Mouse (Mus musculus) ES-E14 (cell line): ENCODE results near the gene Hal. TPM values are rescaled to one million over a fixed set of nuclear protein-coding genes. Genes with fewer than 3 reads are reported as not detected.

Experiments
- DNase-seq: peaks from one replicate; pipeline ENCODE4 v3.0.0-alpha.2; 2013; ENCODE audit warnings: low read depth, low spot score
- H3K27ac ChIP-seq: 2 replicates; pipeline ENCODE4 v1.5.1; 2012; ENCODE audit warnings: low read depth, mild to moderate bottlenecking, low read length, moderate library complexity, mixed read lengths; ENCODE audit not compliant: poor library complexity, insufficient read depth, severe bottlenecking
- H3K36me3 ChIP-seq: 2 replicates; pipeline ENCODE4 v1.6.1; 2012; ENCODE audit warnings: mild to moderate bottlenecking, low read length, moderate library complexity, mixed read lengths; ENCODE audit not compliant: control insufficient read depth, poor library complexity, insufficient read depth, severe bottlenecking
- H3K4me1 ChIP-seq, 2 experiments: fragments of 150-350 bp in 1 of 2; sonication (generic) in 1 of 2; 2 replicates each; pipeline ENCODE4 v1.6.1; 2012; ENCODE audit warnings: low read length in 2 of 2, mild to moderate bottlenecking in 1 of 2, mixed read lengths in 1 of 2; ENCODE audit not compliant: control insufficient read depth in 2 of 2, insufficient read depth in 2 of 2, poor library complexity in 1 of 2
- H3K4me3 ChIP-seq, 2 experiments: fragments of 150-350 bp in 1 of 2; sonication (generic) in 1 of 2; 2 replicates each; pipeline ENCODE4 v1.5.1; 2012; ENCODE audit warnings: low read length in 2 of 2, low read depth in 1 of 2, mild to moderate bottlenecking in 1 of 2, mixed read lengths in 1 of 2; ENCODE audit not compliant: insufficient read depth in 1 of 2, poor library complexity in 1 of 2, severe bottlenecking in 1 of 2
- H3K9ac ChIP-seq: 2 replicates; pipeline ENCODE4 v1.6.1; 2012; ENCODE audit warnings: low read depth, mild to moderate bottlenecking, low read length, mixed read lengths; ENCODE audit not compliant: poor library complexity, insufficient read depth, severe bottlenecking
- H3K9me3 ChIP-seq: fragments of 150-350 bp; sonication (generic); 2 replicates; pipeline ENCODE4 v1.6.1; 2012; ENCODE audit warnings: low read depth, mild to moderate bottlenecking, low read length; ENCODE audit not compliant: control insufficient read depth, insufficient read depth
- CHD2 ChIP-seq: IDR thresholded peaks from 2 replicates; pipeline ENCODE4 v1.6.1; 2014; ENCODE audit warnings: mild to moderate bottlenecking, low read depth, low read length, inconsistent platforms
- HCFC1 ChIP-seq: IDR thresholded peaks from 2 replicates; pipeline ENCODE4 v1.6.1; 2012; ENCODE audit warnings: low read length, inconsistent platforms, borderline replicate concordance; ENCODE audit not compliant: insufficient read depth
- MAFK ChIP-seq: IDR thresholded peaks from 2 replicates; pipeline ENCODE4 v1.6.1; 2014; ENCODE audit warnings: mild to moderate bottlenecking, low read depth, low read length, inconsistent platforms; ENCODE audit not compliant: insufficient read depth
- ZC3H11A ChIP-seq: IDR thresholded peaks from 2 replicates; pipeline ENCODE4 v1.6.1; 2012; ENCODE audit warnings: low read depth, mild to moderate bottlenecking, inconsistent platforms, low read length, borderline replicate concordance
- ZNF384 ChIP-seq: IDR thresholded peaks from 2 replicates; pipeline ENCODE4 v1.6.1; 2012; ENCODE audit warnings: low read depth, low read length, inconsistent platforms
- in situ Hi-C, 2 experiments: fragments of 600-800 bp; cut with MboI; formaldehyde crosslinking; loops; one replicate each; pipeline ENCODE4 v1.15.1; 2025; ENCODE audit warnings: low sequenced_read_pairs in 2 of 2, inconsistent platforms in 1 of 2; ENCODE audit not compliant: unreplicated experiment in 2 of 2
- total RNA-seq: library from RNA; depleted of rRNA; stranded (reverse); fragments of 300-350 nt; gene quantifications from 2 replicates; pipeline ENCODE4 v1.2.3, GENCODE M21; 2012

Hal gene
- total RNA-seq, 1 experiment: 5.7 TPM

DNA sequence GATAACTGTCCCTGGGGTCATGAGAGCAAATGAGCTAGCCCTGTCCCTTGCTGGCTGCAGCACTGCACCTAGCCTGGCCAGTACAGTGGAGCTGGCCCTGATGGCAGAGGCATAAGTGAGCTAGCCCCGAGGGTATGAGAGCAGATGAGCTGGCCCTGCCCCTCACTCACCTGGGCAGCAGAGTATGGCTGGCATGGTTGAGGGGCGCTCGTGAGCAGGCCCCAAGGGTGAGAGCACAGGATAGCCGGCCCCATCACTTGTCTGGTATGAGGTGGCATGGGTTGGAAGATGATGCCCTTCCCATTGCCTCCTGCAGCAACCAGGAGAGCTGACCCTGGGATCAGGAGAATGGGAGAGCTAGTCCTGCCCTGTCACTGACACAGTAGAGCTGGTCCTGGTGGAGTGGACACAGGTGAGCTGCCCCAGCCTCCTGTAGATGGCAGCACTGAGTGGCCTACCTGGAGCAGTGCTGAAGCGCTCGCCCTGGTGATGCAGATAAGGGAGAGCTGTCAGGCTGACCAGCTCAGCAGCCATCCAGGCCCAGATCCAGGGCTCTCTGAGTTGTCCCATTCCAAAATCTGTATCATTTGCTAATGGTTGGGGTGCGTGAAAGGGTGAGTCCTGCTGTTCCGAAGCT, 3.4 kb upstream of the Hal start:
- in situ Hi-C loops: no loop called here
- H3K4me3 ChIP-seq: no peak overlapping the region
- TF ChIP-seq ZC3H11A (no peak), HCFC1 (no peak), CHD2 (no peak), MAFK (no peak), ZNF384 (no peak)
- peaks cover 0 to 4% of the 10 kb centered on the region in 2 experiments; a peak in 1 of 4 replicates for H3K4me1 ChIP-seq
- H3K27ac ChIP-seq: no peak overlapping the region
- DNase-seq: peak; percentile 38
- H3K9me3 ChIP-seq: no peaks in the 10 kb centered on the region
- H3K9ac ChIP-seq: no peak overlapping the region
- H3K36me3 ChIP-seq: peaks cover 27% of the 10 kb centered on the region

DNA sequence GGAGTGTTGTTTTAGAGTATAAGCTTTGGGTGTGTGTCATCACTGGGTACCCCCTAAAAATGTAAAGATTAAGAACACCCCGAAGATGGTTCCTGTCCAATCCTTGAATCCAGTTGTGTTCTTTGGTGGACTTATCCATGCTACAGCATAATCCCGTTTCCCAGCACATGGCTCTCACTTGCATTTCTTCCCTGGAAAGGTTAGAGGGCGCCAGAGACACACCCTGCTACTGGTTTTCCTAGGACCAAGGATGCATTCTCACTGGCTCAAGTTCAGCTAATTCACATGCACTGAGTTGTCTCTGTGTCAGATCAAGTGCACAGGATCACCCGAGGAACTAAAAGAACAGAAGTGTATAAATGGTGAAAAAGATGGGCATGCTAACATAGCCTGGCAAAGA, 1.9 kb upstream of the Hal start:
- Histone ChIP-seq H3K4me3 (no peak overlapping the region), H3K36me3 (peaks cover 17% of the 10 kb centered on the region), H3K9me3 (no peaks in the 10 kb centered on the region), H3K27ac (no peak overlapping the region), H3K4me1 (peaks cover 0 to 7% of the 10 kb centered on the region in 2 experiments; a peak in 2 of 4 replicates), H3K9ac (no peak overlapping the region)
- no peak for TF ChIP-seq ZC3H11A
- no peak for TF ChIP-seq ZNF384
- no peak for TF ChIP-seq MAFK
- in situ Hi-C loops: no loop called here
- DNase-seq: no peak

DNA sequence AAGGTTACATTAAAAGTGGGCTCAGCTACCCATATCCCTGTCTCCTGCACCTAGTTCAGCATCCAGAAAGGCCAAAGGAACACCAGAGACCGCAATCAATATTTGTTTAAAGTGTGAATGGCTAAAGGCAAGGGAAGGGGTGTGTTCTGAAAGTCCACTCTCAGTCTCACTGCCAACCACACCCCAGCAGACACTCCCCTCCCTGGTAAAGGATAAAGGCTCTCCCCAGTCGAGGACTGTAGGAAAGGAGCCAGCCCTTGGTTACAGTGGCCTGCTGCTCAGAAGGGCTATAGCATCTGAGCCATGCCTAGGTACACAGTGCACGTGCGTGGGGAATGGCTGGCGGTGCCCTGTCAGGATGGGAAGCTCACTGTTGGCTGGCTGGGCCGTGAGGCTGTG, 259 bp downstream of the Hal start:
- no peak for DNase-seq
- no peaks in the 10 kb centered on the region for H3K9me3 ChIP-seq
- peaks cover 8% of the 10 kb centered on the region for H3K36me3 ChIP-seq
- H3K27ac ChIP-seq: no peak overlapping the region
- peaks cover 0 to 7% of the 10 kb centered on the region in 2 experiments; a peak in 2 of 4 replicates for H3K4me1 ChIP-seq
- H3K9ac ChIP-seq: no peak overlapping the region
- TF ChIP-seq MAFK (no peak), CHD2 (no peak), ZC3H11A (no peak), HCFC1 (no peak), ZNF384 (no peak)
- no peak overlapping the region for H3K4me3 ChIP-seq
- in situ Hi-C loops: no loop called here

DNA sequence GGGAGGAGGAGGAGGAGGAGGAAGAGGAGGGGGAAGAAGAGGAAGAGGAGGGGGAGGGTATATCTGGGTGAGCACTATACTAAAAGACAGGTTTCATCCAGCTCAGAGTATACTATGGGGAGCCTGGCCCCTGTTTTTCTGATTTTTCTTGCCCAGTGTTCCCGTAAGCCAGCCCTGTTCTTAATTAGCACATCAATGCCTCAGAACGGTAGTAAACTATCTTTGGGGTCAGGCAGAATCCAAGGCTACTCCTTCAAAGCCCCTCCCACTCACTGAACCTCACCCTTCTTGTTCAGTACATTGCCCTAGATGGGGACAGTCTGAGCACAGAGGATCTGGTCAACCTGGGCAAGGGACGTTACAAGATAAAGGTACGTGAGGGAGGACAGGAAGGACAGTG, 1.9 kb downstream of the Hal start:
- H3K36me3 ChIP-seq: no peaks in the 10 kb centered on the region
- in situ Hi-C loops: no loop called here

More for the DNA sequence above, 1.9 kb downstream of the Hal start:
- Histone ChIP-seq H3K27ac (no peak overlapping the region), H3K4me1 (peaks cover 0 to 7% of the 10 kb centered on the region in 2 experiments; a peak in 2 of 4 replicates), H3K9ac (peak overlapping the region; percentile 48; the same call in 1 of the 2 replicates), H3K4me3 (no peak overlapping the region), H3K9me3 (no peaks in the 10 kb centered on the region)
- no peak for TF ChIP-seq CHD2
- no peak for TF ChIP-seq MAFK
- no peak for TF ChIP-seq HCFC1
- no peak for TF ChIP-seq ZC3H11A
- TF ChIP-seq ZNF384: no peak
- DNase-seq: peak; percentile 22
